Mouse (Mus musculus): ENCODE measurements around the gene Carmil2. TPM values are rescaled to one million over a fixed set of nuclear protein-coding genes. Genes with fewer than 3 reads are reported as not detected.

Gene Carmil2
- 21.1 TPM in 2 replicates for polyA plus RNA-seq (2012; rRNA removed)

DNA sequence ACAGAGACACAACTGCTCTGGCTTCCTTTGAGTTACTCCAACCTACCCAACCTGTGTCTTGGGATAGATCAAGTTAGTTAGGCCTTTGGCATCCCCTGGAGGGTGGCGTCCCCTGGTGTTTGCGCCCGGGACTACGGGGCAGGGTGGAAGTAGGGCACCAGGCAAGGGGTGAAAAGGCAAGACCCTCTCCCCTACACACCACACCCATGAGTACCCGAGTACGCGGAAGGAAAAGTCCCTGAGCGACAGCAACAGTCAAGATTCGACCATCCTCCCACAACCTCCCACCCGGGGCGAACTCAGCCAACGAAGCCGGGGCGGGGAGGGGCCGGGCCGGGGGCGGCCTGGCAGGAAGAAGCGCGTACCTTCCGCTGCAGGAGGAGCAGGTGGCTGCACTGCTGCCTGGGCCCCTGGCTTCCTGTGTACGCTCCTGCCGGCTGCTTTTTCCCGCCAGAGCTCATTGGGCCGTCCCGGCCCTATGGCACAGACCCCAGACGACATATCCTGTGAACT lies at the start of gene Carmil2:
Carmil2 (plus strand) TSS at position 479 of the 513 bp plus-strand sequence.

DNA sequence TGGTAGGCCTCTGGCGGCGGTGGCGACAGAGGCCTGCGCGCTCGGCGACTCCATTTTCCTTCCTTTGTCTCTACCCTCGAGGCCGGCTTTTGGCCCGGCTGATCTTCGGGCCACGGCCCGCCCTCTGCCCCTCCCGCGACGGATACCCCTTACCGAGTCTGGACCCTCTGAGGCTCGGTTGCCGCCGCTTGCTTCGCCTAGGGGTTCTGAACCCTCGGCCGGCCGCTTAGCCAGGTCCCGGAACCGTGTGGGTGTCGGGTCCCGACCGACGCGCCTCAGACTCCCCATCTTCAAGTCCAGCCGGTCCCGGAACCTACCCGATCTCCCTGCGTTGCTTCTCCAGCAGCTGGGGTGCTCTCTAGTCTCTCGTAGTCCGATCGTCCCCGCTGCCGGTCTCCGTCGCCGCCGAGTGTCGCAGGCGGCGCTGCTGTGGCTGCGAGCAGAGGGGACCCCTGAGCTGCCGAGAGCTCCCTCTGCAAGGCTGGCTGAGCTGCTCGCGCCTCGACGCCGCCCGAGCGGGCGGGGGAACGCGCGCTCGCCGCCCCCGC lies 49.0 kb upstream of the Carmil2 start, which contains the start of gene Agrp:
Agrp (minus strand) TSS at position 431 of the 548 bp plus-strand sequence.

DNA sequence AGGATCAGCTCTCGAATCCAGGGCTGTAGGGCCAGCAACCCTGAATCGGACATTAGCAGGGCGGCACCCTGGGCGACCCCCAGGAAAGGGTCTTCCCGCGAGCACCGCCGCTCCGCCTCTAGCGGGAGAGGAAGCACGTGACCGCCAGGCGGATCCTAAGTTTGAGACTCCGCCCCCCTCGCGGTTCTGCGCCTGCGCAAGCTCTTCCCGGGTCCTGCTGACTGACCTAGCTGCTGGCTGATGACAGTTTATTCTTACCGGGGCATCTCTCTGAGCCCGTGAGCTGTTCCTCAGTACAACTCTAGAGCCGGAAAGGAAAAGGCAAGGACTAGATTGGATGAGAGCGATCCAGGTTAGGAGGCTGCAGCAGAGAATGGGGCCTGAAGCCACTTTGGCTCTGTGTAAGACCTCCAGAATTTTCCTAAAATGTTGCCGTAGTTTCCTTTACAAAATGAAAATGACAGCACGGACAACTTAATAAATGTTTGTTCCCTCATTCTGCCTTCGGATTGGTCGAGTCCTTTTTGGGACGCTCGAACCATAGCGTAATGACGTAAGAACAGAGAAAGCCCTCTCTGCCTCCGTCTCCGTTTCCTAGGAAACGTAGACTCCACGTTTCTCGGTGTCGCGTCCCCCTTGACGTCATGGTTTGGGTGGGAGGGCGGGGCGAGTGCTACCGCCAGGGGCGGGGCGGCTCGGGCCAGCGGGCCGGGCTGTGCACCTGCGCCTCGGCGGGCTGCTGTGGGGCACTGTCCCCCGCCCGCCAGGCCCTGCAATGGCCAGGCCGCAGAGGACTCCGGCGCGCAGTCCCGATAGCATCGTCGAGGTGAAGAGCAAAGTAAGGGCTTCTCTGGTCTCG lies 15.1 kb downstream of the Carmil2 start, which contains the start of the genes Acd and Pard6a:
Acd (minus strand) TSS at position 137 of the 859 bp plus-strand sequence.
Pard6a (plus strand) TSS at position 183 of the 859 bp plus-strand sequence.

GRCm38 (mm10) chr8:105707498-105708403 lies 21.7 kb downstream of the Carmil2 start, which contains the start of the genes 4933405L10Rik and Enkd1:
Gene 4933405L10Rik, plus strand, starts transcription at chr8:105707655.
Gene Enkd1, minus strand, starts transcription at chr8:105708210.

Other genes starting within 250 kb of the Carmil2 start
- gene Tppp3, start 214.7 kb upstream of the Carmil2 start, polyA plus RNA-seq (2012; rRNA removed) = 99.4 and 162 TPM in 2 replicates
- 38.3 and 39.3 TPM in 2 replicates for gene Zdhhc1, start 189.4 kb upstream of the Carmil2 start, polyA plus RNA-seq (2012; rRNA removed)
- gene Hsd11b2, start 167.5 kb upstream of the Carmil2 start, polyA plus RNA-seq (2012; rRNA removed) = 0.85 and 3.1 TPM in 2 replicates
- gene Atp6v0d1, start 120.2 kb upstream of the Carmil2 start, polyA plus RNA-seq (2012; rRNA removed) = 254 and 273 TPM in 2 replicates
- 28.1 and 32.8 TPM in 2 replicates for gene Ripor1, start 81.0 kb upstream of the Carmil2 start, polyA plus RNA-seq (2012; rRNA removed)
- 38.3 and 40.0 TPM in 2 replicates for gene Ctcf, start 49.7 kb upstream of the Carmil2 start, polyA plus RNA-seq (2012; rRNA removed)
- gene Agrp, start 48.9 kb upstream of the Carmil2 start, polyA plus RNA-seq (2012; rRNA removed) = 0.79 and 0.87 TPM in 2 replicates
- 53.7 and 57.3 TPM in 2 replicates for gene Acd, start 14.8 kb downstream of the Carmil2 start, polyA plus RNA-seq (2012; rRNA removed)
- gene Pard6a, start 14.9 kb downstream of the Carmil2 start, polyA plus RNA-seq (2012; rRNA removed) = 50.9 and 51.0 TPM in 2 replicates
- gene 4933405L10Rik, start 21.4 kb downstream of the Carmil2 start, polyA plus RNA-seq (2012; rRNA removed) = 0.12 and 0.31 TPM in 2 replicates
- 22.4 and 25.1 TPM in 2 replicates for gene Enkd1, start 21.9 kb downstream of the Carmil2 start, polyA plus RNA-seq (2012; rRNA removed)
- 51.6 and 57.3 TPM in 2 replicates for gene Gfod2, start 72.4 kb downstream of the Carmil2 start, polyA plus RNA-seq (2012; rRNA removed)
- 28.2 and 30.4 TPM in 2 replicates for gene Ranbp10, start 141.1 kb downstream of the Carmil2 start, polyA plus RNA-seq (2012; rRNA removed)
- gene Tsnaxip1, start 141.5 kb downstream of the Carmil2 start, polyA plus RNA-seq (2012; rRNA removed) = 0.36 and 0.80 TPM in 2 replicates
- gene Cenpt, start 167.0 kb downstream of the Carmil2 start, polyA plus RNA-seq (2012; rRNA removed) = 81.1 and 83.5 TPM in 2 replicates
- 59.8 and 61.2 TPM in 2 replicates for gene Thap11, start 168.9 kb downstream of the Carmil2 start, polyA plus RNA-seq (2012; rRNA removed)
- gene Nutf2, start 174.3 kb downstream of the Carmil2 start, polyA plus RNA-seq (2012; rRNA removed) = 148 and 151 TPM in 2 replicates
- gene Edc4, start 194.6 kb downstream of the Carmil2 start, polyA plus RNA-seq (2012; rRNA removed) = 62.0 and 67.9 TPM in 2 replicates
- gene Nrn1l, start 207.3 kb downstream of the Carmil2 start, polyA plus RNA-seq (2012; rRNA removed) = 1.1 and 1.2 TPM in 2 replicates
- 14.1 and 14.4 TPM in 2 replicates for gene Pskh1, start 214.2 kb downstream of the Carmil2 start, polyA plus RNA-seq (2012; rRNA removed)
- 8.4 and 9.0 TPM in 2 replicates for gene Ctrl, start 247.6 kb downstream of the Carmil2 start, polyA plus RNA-seq (2012; rRNA removed)

Data from central nervous system, embryonic 18 days (tissue).